ENCODE assay signal across 9 mouse cellular contexts in genomic region chr11:44665741-44666531, GRCm38 (mm10). TPM values are rescaled to one million over a fixed set of nuclear protein-coding genes. Genes with fewer than 3 reads are reported as not detected.
A peak's percentile ranks its signal among the peaks of the same experiment; 100 is the strongest.
DNase-seq lines count a peak whose midpoint lies in the region; ATAC-seq and TF ChIP-seq lines count a peak whose summit lies in the region.
"Had no signal": no experiment of that assay in that cellular context is flagged by ENCODE, and none has a peak within 500 bp of the region (broad histone marks: within the 10 kb centered on the region; RNA-seq: fewer than 3 reads in every experiment).

No protein-coding gene starts in this region.

- ATAC-seq in hindbrain, embryonic 15.5 days (ENCODE audit: low FRiP score, low read depth), result no peak
- ATAC-seq in neural tube, embryonic 12.5 days (ENCODE audit: low FRiP score, low read depth), result no peak

- H3K4me1 ChIP-seq in hindbrain, embryonic 15.5 days (replicated peaks), result peaks cover 33% of the 10 kb centered on the region
- H3K4me1 ChIP-seq in neural tube, embryonic 12.5 days, result peaks cover 28% of the 10 kb centered on the region

- peak overlapping the region; percentile 55 for H3K4me2 ChIP-seq in hindbrain, embryonic 15.5 days
- H3K4me2 ChIP-seq in neural tube, embryonic 12.5 days (replicated peaks), result peak overlapping the region; percentile 57

- no peaks in the 10 kb centered on the region for H3K36me3 ChIP-seq in hindbrain, embryonic 15.5 days
- H3K36me3 ChIP-seq in neural tube, embryonic 12.5 days, result no peaks in the 10 kb centered on the region

- no peak overlapping the region for H3K9ac ChIP-seq in hindbrain, embryonic 15.5 days
- H3K9ac ChIP-seq in neural tube, embryonic 12.5 days, result 0 out of 2 replicates have a peak overlapping the region, but pooled peaks have one; percentile 27

- intact Hi-C loops in gastrocnemius, postnatal 14 days (cut with DNase I; ENCODE audit: low total_unique reads), result no loop called here

- no peaks in the 10 kb centered on the region for H3K27me3 ChIP-seq in hindbrain, embryonic 15.5 days
- H3K27me3 ChIP-seq in neural tube, embryonic 12.5 days (replicated peaks), result no peaks in the 10 kb centered on the region

- 41% methylated on average over 7 of the region's 7 CpGs for whole genome bisulfite sequencing in hindbrain, embryonic 15.5 days
- 33% methylated on average over 7 of the region's 7 CpGs for WGBS in neural tube, embryonic 12.5 days

- TF ChIP-seq CTCF in layer of hippocampus, adult 2 months (conservative IDR thresholded peaks at IDR 0.05), result no peak

- H3K27ac ChIP-seq in layer of hippocampus, adult 2 months, result peak overlapping the region; percentile 40; the same call in 1 of the 2 replicates
- no peak overlapping the region for H3K27ac ChIP-seq in hindbrain, embryonic 15.5 days (replicated peaks)
- H3K27ac ChIP-seq in neural tube, embryonic 12.5 days, result no peak overlapping the region

- DNase-seq in adrenal gland, postnatal 14 days, result peak; percentile 39
- no peak for DNase-seq in adrenal gland, postnatal 25 days
- no peak for DNase-seq in layer of hippocampus, adult 2 months (ENCODE audit: low spot score in 2 of 2)
- no peak for DNase-seq in layer of hippocampus, adult 9-10 months (ENCODE audit: low spot score)
- no peak for DNase-seq in gastrocnemius, postnatal 14 days
- no peak for DNase-seq in gastrocnemius, adult 8-10 months (ENCODE audit: low spot score in 2 of 2)

- H3K9me3 ChIP-seq in hindbrain, embryonic 15.5 days, result no peaks in the 10 kb centered on the region
- no peaks in the 10 kb centered on the region for H3K9me3 ChIP-seq in neural tube, embryonic 12.5 days

- H3K4me3 ChIP-seq in layer of hippocampus, adult 2 months, result no peak overlapping the region
- H3K4me3 ChIP-seq in hindbrain, embryonic 15.5 days, result no peak overlapping the region
- H3K4me3 ChIP-seq in neural tube, embryonic 12.5 days, result no peak overlapping the region

RNA-seq across cellular contexts. Expression of gene Ebf1, which starts 48.8 kb away (rescaled TPM):
- 35.5 and 50.8 TPM in 2 replicates for total RNA-seq in adrenal gland, postnatal 14 days (2021)
- 18.3 and 25.6 TPM in 2 replicates for total RNA-seq in adrenal gland, postnatal 25 days (2021)
- 1 to 10 TPM; 2.3 to 3.4 TPM for total RNA-seq in layer of hippocampus, adult 2 months (2021)
- polyA plus RNA-seq in hindbrain, embryonic 15.5 days (2015; fragmentation: Nextera tagmentation; extraction: Ambion mirVana), result 101 and 139 TPM in 2 replicates
- 109 and 112 TPM in 2 replicates for polyA plus RNA-seq in neural tube, embryonic 12.5 days (2016; fragmentation: Nextera tagmentation; extraction: Ambion mirVana)
- total RNA-seq in gastrocnemius, postnatal 14 days (2021), result 10 to 100 TPM; 15.8 to 18.3 TPM
- total RNA-seq in gastrocnemius, adult 8-10 months (2022), result 1 to 10 TPM; 5.1 to 8.0 (median 6.2) TPM
- total RNA-seq: common myeloid progenitor, adult 5-6 weeks had no signal
